Mouse (Mus musculus) megakaryocyte, embryonic 14.5 days (primary cell): ENCODE results near the gene Pdzd8.

Experiments used
- FLI1 ChIP-seq: IDR thresholded peaks from 2 replicates; pipeline ENCODE4 v1.6.1; 2012; ENCODE audit warnings: low read length, inconsistent platforms, mixed read lengths
- GATA1 ChIP-seq: IDR thresholded peaks from 3 replicates; pipeline ENCODE4 v1.6.1; 2012; ENCODE audit warnings: mixed read lengths, low read length, inconsistent platforms, borderline replicate concordance

- TF ChIP-seq GATA1, result no peak
- TF ChIP-seq FLI1, result no peak
Measured at GRCm38 (mm10) chr19:59345081-59345657, 411 bp downstream of the Pdzd8 start.
